19 mouse cellular contexts compared by ENCODE assay signal in genomic region chr16:57318637-57319125, GRCm38 (mm10). TPM values are rescaled to one million over a fixed set of nuclear protein-coding genes. Genes with fewer than 3 reads are reported as not detected.
A peak's percentile ranks its signal among the peaks of the same experiment; 100 is the strongest.
DNase-seq lines count a peak whose midpoint lies in the region; ATAC-seq and TF ChIP-seq lines count a peak whose summit lies in the region.
"Had no signal": no experiment of that assay in that cellular context is flagged by ENCODE, and none has a peak within 500 bp of the region (broad histone marks: within the 10 kb centered on the region; RNA-seq: fewer than 3 reads in every experiment).

No protein-coding gene starts in this region.

- no peak overlapping the region for H3K4me2 ChIP-seq in kidney, embryonic 14.5 days (replicated peaks; ENCODE audit: low read depth, low read length)
- H3K4me2 ChIP-seq in lung, postnatal 0 days (replicated peaks; ENCODE audit: low read depth, low read length) = no peak overlapping the region
- H3K4me2 ChIP-seq in hindbrain, embryonic 13.5 days = no peak overlapping the region
- H3K4me2 ChIP-seq: heart, embryonic 11.5 days; liver, embryonic 11.5 days; lung, embryonic 14.5 days had no signal

- peak; percentile 19; the same call in 1 of the 2 replicates for ATAC-seq in frontal cortex, adult (ENCODE audit: low TSS enrichment)
- no peak; the same call in 1 of the 2 replicates for ATAC-seq in kidney, embryonic 14.5 days (ENCODE audit: low FRiP score, low TSS enrichment)
- ATAC-seq in lung, postnatal 0 days = no peak
- ATAC-seq in hindbrain, embryonic 13.5 days (ENCODE audit: low FRiP score) = no peak
- ATAC-seq: forebrain, embryonic 14.5 days had no signal

- peak; percentile 33; the same call in 1 of the 2 replicates for TF ChIP-seq EP300 in lung, postnatal 0 days (IDR thresholded peaks at IDR 0.05)

- peak overlapping the region; percentile 55; the same call in 1 of the 2 replicates for H3K27ac ChIP-seq in kidney, embryonic 14.5 days (ENCODE audit: low read depth, low read length)
- H3K27ac ChIP-seq in lung, postnatal 0 days (ENCODE audit: low read length) = 0 out of 2 replicates have a peak overlapping the region, but pooled peaks have one; percentile 39
- no peak overlapping the region for H3K27ac ChIP-seq in hindbrain, embryonic 13.5 days
- H3K27ac ChIP-seq: macrophage; midbrain, embryonic 10.5 days had no signal

- no peaks in the 10 kb centered on the region for H3K36me3 ChIP-seq in kidney, embryonic 14.5 days (ENCODE audit: control insufficient read depth, insufficient read depth, low read length)
- H3K36me3 ChIP-seq in lung, postnatal 0 days (ENCODE audit: insufficient read depth, low read length) = no peaks in the 10 kb centered on the region
- no peaks in the 10 kb centered on the region for H3K36me3 ChIP-seq in hindbrain, embryonic 13.5 days
- H3K36me3 ChIP-seq: midbrain, embryonic 10.5 days had no signal

- no peak overlapping the region for H3K9ac ChIP-seq in kidney, embryonic 14.5 days (ENCODE audit: low read depth, low read length)
- H3K9ac ChIP-seq in lung, postnatal 0 days (replicated peaks; ENCODE audit: low read depth) = no peak overlapping the region
- no peak overlapping the region for H3K9ac ChIP-seq in hindbrain, embryonic 13.5 days
- H3K9ac ChIP-seq: lung, embryonic 14.5 days had no signal

- H3K27me3 ChIP-seq in kidney, embryonic 14.5 days (ENCODE audit: control insufficient read depth, insufficient read depth, low read length) = no peaks in the 10 kb centered on the region
- H3K27me3 ChIP-seq in lung, postnatal 0 days (replicated peaks; ENCODE audit: insufficient read depth, low read length) = no peaks in the 10 kb centered on the region
- no peaks in the 10 kb centered on the region for H3K27me3 ChIP-seq in hindbrain, embryonic 13.5 days

- no peaks in the 10 kb centered on the region; the same call in 1 of the 2 replicates for H3K9me3 ChIP-seq in kidney, embryonic 14.5 days (ENCODE audit: control insufficient read depth, low read length)
- no peaks in the 10 kb centered on the region for H3K9me3 ChIP-seq in lung, postnatal 0 days (ENCODE audit: low read length)
- H3K9me3 ChIP-seq in hindbrain, embryonic 13.5 days = 0 out of 2 replicates have a peak, but pooled peaks cover 4% of the 10 kb centered on the region
- H3K9me3 ChIP-seq: G1E; midbrain, embryonic 10.5 days had no signal

- TF ChIP-seq POLR2A in lung, adult 2 months (IDR thresholded peaks at IDR 0.05; ENCODE audit: borderline replicate concordance, extremely low read depth, low read depth, low read length) = no peak

- no peak for DNase-seq in frontal cortex, postnatal 25 days (ENCODE audit: low spot score in 2 of 2)
- DNase-seq in kidney, adult 11 months = no peak
- no peak for DNase-seq in lung, postnatal 0 days (ENCODE audit: low spot score)
- DNase-seq in lung, adult 2 months = no peak
- DNase-seq in spleen, postnatal 14 days (ENCODE audit: low spot score in 2 of 2) = no peak
- DNase-seq: cerebellum, adult 18-20 months; cerebellum, postnatal 36 days; heart, postnatal 10 days; thymus, adult 2 months had no signal

- TF ChIP-seq CTCF in lung, postnatal 0 days (IDR thresholded peaks at IDR 0.05) = no peak
- no peak for TF ChIP-seq CTCF in lung, adult 2 months (IDR thresholded peaks at IDR 0.05; ENCODE audit: insufficient read depth, low read length)

- WGBS in kidney, embryonic 14.5 days = 55% methylated on average over 8 of the region's 8 CpGs
- 62% methylated on average over 8 of the region's 8 CpGs for WGBS in lung, postnatal 0 days
- 69% methylated on average over 8 of the region's 8 CpGs for WGBS in lung, adult 2 months
- WGBS in hindbrain, embryonic 13.5 days = 85% methylated on average over 8 of the region's 8 CpGs

- no peak overlapping the region for H3K4me3 ChIP-seq in kidney, embryonic 14.5 days (ENCODE audit: low read length)
- no peak overlapping the region for H3K4me3 ChIP-seq in lung, postnatal 0 days (ENCODE audit: low read depth, low read length)
- H3K4me3 ChIP-seq in lung, adult 2 months (replicated peaks; ENCODE audit: extremely low read depth, low read depth, low read length) = no peak overlapping the region
- no peak overlapping the region for H3K4me3 ChIP-seq in hindbrain, embryonic 13.5 days
- H3K4me3 ChIP-seq: midbrain, embryonic 10.5 days had no signal

- H3K4me1 ChIP-seq in kidney, embryonic 14.5 days (ENCODE audit: control insufficient read depth, insufficient read depth, low read length) = peaks cover 9% of the 10 kb centered on the region
- H3K4me1 ChIP-seq in lung, postnatal 0 days (ENCODE audit: insufficient read depth, low read depth, low read length) = 0 out of 2 replicates have a peak, but pooled peaks cover 6% of the 10 kb centered on the region
- H3K4me1 ChIP-seq in lung, adult 2 months (ENCODE audit: control insufficient read depth, insufficient read depth, low read length) = peaks cover 13% of the 10 kb centered on the region
- H3K4me1 ChIP-seq in hindbrain, embryonic 13.5 days (replicated peaks) = no peaks in the 10 kb centered on the region
- H3K4me1 ChIP-seq: midbrain, embryonic 10.5 days had no signal

RNA-seq across cellular contexts. Expression of gene Tmem30c, which starts 26.0 kb away (rescaled TPM):
- 0.09 and 0.41 TPM in 2 replicates for polyA plus RNA-seq in kidney, embryonic 14.5 days (2014; fragmentation: Nextera tagmentation; extraction: Ambion mirVana)
- 0.04 TPM in 1 of 2 replicates, not detected in the other for polyA plus RNA-seq in lung, postnatal 0 days (2015; fragmentation: Nextera tagmentation; extraction: Ambion mirVana)
- polyA plus RNA-seq in lung, adult 2 months (2012; rRNA removed) = not detected in 2 replicates
- polyA plus RNA-seq in hindbrain, embryonic 13.5 days (2015; fragmentation: Nextera tagmentation; extraction: Ambion mirVana) = 0.12 and 0.18 TPM in 2 replicates
- polyA plus RNA-seq: forebrain, embryonic 14.5 days; G1E; liver, embryonic 11.5 days; macrophage; thymus, adult 2 months had no signal

RNA-seq across cellular contexts. Expression of gene Filip1l, which starts 34.2 kb away (rescaled TPM):
- polyA plus RNA-seq in kidney, embryonic 14.5 days (2014; fragmentation: Nextera tagmentation; extraction: Ambion mirVana) = 16.3 and 21.1 TPM in 2 replicates
- polyA plus RNA-seq in lung, postnatal 0 days (2015; fragmentation: Nextera tagmentation; extraction: Ambion mirVana) = 37.7 and 41.6 TPM in 2 replicates
- 10.3 and 15.1 TPM in 2 replicates for polyA plus RNA-seq in lung, adult 2 months (2012; rRNA removed)
- 3.3 and 3.6 TPM in 2 replicates for polyA plus RNA-seq in hindbrain, embryonic 13.5 days (2015; fragmentation: Nextera tagmentation; extraction: Ambion mirVana)
